Mouse (Mus musculus): ENCODE results near the gene Myo5c.

DNA sequence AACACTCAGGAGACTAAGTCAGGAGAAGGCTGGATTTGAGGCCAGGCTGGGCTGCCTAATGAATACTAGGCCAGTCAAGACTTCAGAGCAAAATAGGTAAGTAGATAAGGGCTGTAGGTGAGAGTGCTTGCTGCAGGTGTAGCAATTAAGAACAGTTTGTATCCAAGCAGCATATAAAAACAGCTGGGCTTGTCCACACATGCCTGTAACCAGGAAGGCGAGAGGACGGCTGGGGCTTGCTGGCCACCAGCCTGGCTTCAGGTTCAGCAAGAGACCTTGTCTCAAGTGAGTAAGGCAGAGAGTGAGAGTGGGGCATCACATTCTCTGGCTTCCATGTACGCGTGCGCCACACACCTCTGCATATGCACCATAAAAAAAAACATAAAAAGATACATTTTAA lies 42.7 kb downstream of the Myo5c start:
- TF ChIP-seq POLR2A (IDR thresholded peaks at IDR 0.05; ENCODE audit: low read depth, low read length): no peak
- TF ChIP-seq CTCF (IDR thresholded peaks at IDR 0.05; ENCODE audit: extremely low read depth, insufficient read depth, insufficient read length, insufficient replicate concordance): no peak
